Mouse (Mus musculus) megakaryocyte, embryonic 14.5 days (primary cell): ENCODE results near the gene Etv4.

Experiments used
- FLI1 ChIP-seq: IDR thresholded peaks from 2 replicates; pipeline ENCODE4 v1.6.1; 2012; ENCODE audit warnings: low read length, inconsistent platforms, mixed read lengths
- GATA1 ChIP-seq: IDR thresholded peaks from 3 replicates; pipeline ENCODE4 v1.6.1; 2012; ENCODE audit warnings: mixed read lengths, low read length, inconsistent platforms, borderline replicate concordance

- TF ChIP-seq GATA1 (no peak), FLI1 (no peak)
Measured at GRCm38 (mm10) chr11:101768721-101769120, 16.4 kb downstream of the Etv4 start.
